Mouse (Mus musculus): Measurements from ENCODE around the gene Kcnip1. TPM values are rescaled to one million over a fixed set of nuclear protein-coding genes. Genes with fewer than 3 reads are reported as not detected.

Kcnip1 gene
- polyA plus RNA-seq, 1 experiment, result not detected

DNA sequence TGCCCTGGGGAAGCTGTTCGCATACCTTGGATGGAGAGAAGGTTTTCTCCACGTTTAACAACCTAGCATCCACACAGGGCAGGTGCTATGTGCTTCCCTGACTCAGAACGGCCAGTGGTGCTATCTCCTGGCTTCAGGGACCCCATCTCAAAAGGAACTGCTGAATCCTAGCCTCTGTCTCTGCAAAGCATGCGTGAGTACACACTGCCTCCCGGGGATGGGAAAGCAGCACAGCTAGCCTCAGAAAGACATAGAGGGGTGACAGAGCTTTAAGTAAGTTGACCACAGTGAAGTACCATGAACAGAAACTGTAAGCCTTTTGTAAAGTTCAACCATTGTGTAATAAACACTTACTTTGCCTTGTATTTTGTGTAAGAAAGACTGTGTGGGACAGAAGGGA, 544 bp upstream of the Kcnip1 start:
- no peaks in the 10 kb centered on the region for H3K36me3 ChIP-seq (ENCODE audit: control insufficient read depth, insufficient read depth, low read length)
- no peak overlapping the region for H3K27ac ChIP-seq (ENCODE audit: insufficient read depth, low read length)
- TF ChIP-seq CTCF (IDR thresholded peaks at IDR 0.05; ENCODE audit: extremely low read depth, insufficient read depth, insufficient read length, insufficient replicate concordance) (no peak), POLR2A (IDR thresholded peaks at IDR 0.05; ENCODE audit: low read depth, low read length) (no peak)
- no peaks in the 10 kb centered on the region for H3K27me3 ChIP-seq (ENCODE audit: control insufficient read depth, insufficient read depth, low read length)
- no peak for DNase-seq (ENCODE audit: low read depth in 1 of 2, low spot score in 2 of 2)
- no peaks in the 10 kb centered on the region for H3K4me1 ChIP-seq (ENCODE audit: control insufficient read depth, insufficient read depth, insufficient read length)
- no peak overlapping the region for H3K4me3 ChIP-seq (ENCODE audit: extremely low read depth, insufficient read depth, insufficient read length)
- WGBS, result 80% methylated on average over 5 of the region's 5 CpGs

DNA sequence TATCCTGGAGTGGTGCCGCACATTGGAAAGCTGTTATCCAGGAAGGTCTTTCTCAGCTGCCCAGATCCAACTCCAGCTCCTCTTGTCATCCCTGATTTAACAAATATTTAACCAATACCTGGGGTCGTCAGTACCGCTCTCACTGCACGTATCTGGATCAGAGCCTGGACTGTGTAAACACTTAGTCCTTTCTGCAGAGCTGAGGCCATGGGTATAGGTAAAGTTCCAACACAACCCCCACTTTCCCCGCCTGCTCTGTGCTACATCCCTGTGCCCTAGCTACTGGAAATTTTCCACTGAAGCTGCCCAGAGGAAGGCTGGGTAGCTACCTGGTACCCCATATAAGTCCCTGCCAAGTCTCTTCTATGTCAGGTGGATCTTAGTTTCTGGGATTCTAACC, 3.0 kb downstream of the Kcnip1 start:
- no peak overlapping the region for H3K4me3 ChIP-seq (ENCODE audit: extremely low read depth, insufficient read depth, insufficient read length)
- H3K27ac ChIP-seq (ENCODE audit: insufficient read depth, low read length), result no peak overlapping the region
- H3K27me3 ChIP-seq (ENCODE audit: control insufficient read depth, insufficient read depth, low read length), result no peaks in the 10 kb centered on the region
- TF ChIP-seq POLR2A (IDR thresholded peaks at IDR 0.05; ENCODE audit: low read depth, low read length), result no peak
- TF ChIP-seq CTCF (IDR thresholded peaks at IDR 0.05; ENCODE audit: extremely low read depth, insufficient read depth, insufficient read length, insufficient replicate concordance), result no peak
- WGBS, result 91% methylated on average over 5 of the region's 5 CpGs
- DNase-seq (ENCODE audit: low read depth in 1 of 2, low spot score in 2 of 2), result no peak
- no peaks in the 10 kb centered on the region for H3K36me3 ChIP-seq (ENCODE audit: control insufficient read depth, insufficient read depth, low read length)
- H3K4me1 ChIP-seq (ENCODE audit: control insufficient read depth, insufficient read depth, insufficient read length), result no peaks in the 10 kb centered on the region

- H3K4me3 ChIP-seq (ENCODE audit: extremely low read depth, insufficient read depth, insufficient read length), result no peak overlapping the region
- TF ChIP-seq CTCF (IDR thresholded peaks at IDR 0.05; ENCODE audit: extremely low read depth, insufficient read depth, insufficient read length, insufficient replicate concordance) (no peak), POLR2A (IDR thresholded peaks at IDR 0.05; ENCODE audit: low read depth, low read length) (no peak)
- WGBS, result 53% methylated on average over 2 of the region's 2 CpGs
Measured at GRCm38 (mm10) chr11:33986525-33986924, 6.4 kb downstream of the Kcnip1 start.

GRCm38 (mm10) chr11:33980146-33980545, 12.8 kb downstream of the Kcnip1 start:
- Histone ChIP-seq H3K27me3 (ENCODE audit: control insufficient read depth, insufficient read depth, low read length) (no peaks in the 10 kb centered on the region), H3K36me3 (ENCODE audit: control insufficient read depth, insufficient read depth, low read length) (no peaks in the 10 kb centered on the region), H3K27ac (ENCODE audit: insufficient read depth, low read length) (no peak overlapping the region), H3K4me1 (ENCODE audit: control insufficient read depth, insufficient read depth, insufficient read length) (no peaks in the 10 kb centered on the region), H3K4me3 (ENCODE audit: extremely low read depth, insufficient read depth, insufficient read length) (no peak overlapping the region)
- WGBS, result 81% methylated on average over 4 of the region's 4 CpGs
- no peak for DNase-seq (ENCODE audit: low read depth in 1 of 2, low spot score in 2 of 2)
- TF ChIP-seq POLR2A (IDR thresholded peaks at IDR 0.05; ENCODE audit: low read depth, low read length) (no peak), CTCF (IDR thresholded peaks at IDR 0.05; ENCODE audit: extremely low read depth, insufficient read depth, insufficient read length, insufficient replicate concordance) (no peak)

More at GRCm38 (mm10) chr11:33986525-33986924, 6.4 kb downstream of the Kcnip1 start:
- Histone ChIP-seq H3K36me3 (ENCODE audit: control insufficient read depth, insufficient read depth, low read length) (no peaks in the 10 kb centered on the region), H3K4me1 (ENCODE audit: control insufficient read depth, insufficient read depth, insufficient read length) (no peaks in the 10 kb centered on the region), H3K27ac (ENCODE audit: insufficient read depth, low read length) (no peak overlapping the region), H3K27me3 (ENCODE audit: control insufficient read depth, insufficient read depth, low read length) (no peaks in the 10 kb centered on the region)
- DNase-seq (ENCODE audit: low read depth in 1 of 2, low spot score in 2 of 2), result no peak

DNA sequence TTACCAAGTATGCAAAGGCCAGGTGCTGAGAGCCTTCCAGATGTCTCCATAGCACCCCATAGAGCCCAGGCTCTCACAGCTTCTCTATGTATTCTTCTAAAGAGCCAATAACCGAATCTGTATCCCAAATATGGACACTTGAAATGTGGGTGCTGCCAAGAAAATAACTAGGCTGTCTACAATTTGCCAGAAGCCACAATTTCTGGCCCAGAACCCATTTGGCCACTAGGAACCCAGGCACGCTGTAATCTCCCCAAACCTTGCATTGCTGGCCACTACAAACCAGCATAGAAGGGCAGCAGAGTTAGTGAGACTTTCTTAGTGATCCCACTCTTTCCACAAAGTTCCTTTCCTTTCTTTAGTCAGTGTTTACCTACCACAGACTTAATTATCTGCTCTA, 17.8 kb downstream of the Kcnip1 start:
- no peaks in the 10 kb centered on the region for H3K36me3 ChIP-seq (ENCODE audit: control insufficient read depth, insufficient read depth, low read length)
- H3K4me3 ChIP-seq (ENCODE audit: extremely low read depth, insufficient read depth, insufficient read length), result no peak overlapping the region
- DNase-seq (ENCODE audit: low read depth in 1 of 2, low spot score in 2 of 2), result no peak
- H3K27ac ChIP-seq (ENCODE audit: insufficient read depth, low read length), result no peak overlapping the region
- TF ChIP-seq POLR2A (IDR thresholded peaks at IDR 0.05; ENCODE audit: low read depth, low read length) (no peak), CTCF (IDR thresholded peaks at IDR 0.05; ENCODE audit: extremely low read depth, insufficient read depth, insufficient read length, insufficient replicate concordance) (no peak)
- no peaks in the 10 kb centered on the region for H3K27me3 ChIP-seq (ENCODE audit: control insufficient read depth, insufficient read depth, low read length)
- 84% methylated on average over 2 of the region's 2 CpGs for WGBS
- no peaks in the 10 kb centered on the region for H3K4me1 ChIP-seq (ENCODE audit: control insufficient read depth, insufficient read depth, insufficient read length)

DNA sequence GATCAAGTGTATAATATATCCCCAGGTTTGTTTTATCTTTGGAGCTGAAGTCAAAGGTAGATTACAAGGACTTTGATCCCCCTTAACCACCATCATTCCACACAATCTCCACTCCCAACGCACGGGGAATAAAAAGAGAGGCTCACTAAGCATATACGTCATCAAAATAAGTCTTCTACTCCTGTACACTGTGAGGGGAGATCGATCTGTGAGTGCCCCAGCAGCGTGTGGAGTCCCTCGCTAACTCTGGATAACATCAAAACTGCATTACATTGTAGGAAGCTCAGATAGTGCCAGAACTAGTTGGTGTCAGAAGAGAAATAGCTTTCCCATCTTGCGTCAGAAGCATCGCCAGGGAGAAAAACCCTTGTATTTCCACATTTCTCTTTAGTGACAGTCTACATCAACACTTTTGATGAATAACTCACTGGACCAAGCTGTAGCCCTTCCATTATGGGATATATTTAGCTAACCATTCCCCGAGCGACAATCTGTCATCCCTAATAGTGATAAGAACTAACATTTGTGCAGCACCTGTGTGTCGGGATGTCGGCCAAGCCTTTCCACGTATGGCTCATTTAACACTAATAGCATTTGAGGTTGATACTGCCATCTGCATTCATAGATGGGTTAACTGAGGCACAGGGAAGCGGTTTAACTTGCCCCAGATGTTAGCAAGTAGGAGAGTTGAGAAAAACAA, 18.5 kb downstream of the Kcnip1 start:
- Histone ChIP-seq H3K36me3 (ENCODE audit: control insufficient read depth, insufficient read depth, low read length) (no peaks in the 10 kb centered on the region), H3K4me3 (ENCODE audit: extremely low read depth, insufficient read depth, insufficient read length) (no peak overlapping the region), H3K4me1 (ENCODE audit: control insufficient read depth, insufficient read depth, insufficient read length) (no peaks in the 10 kb centered on the region), H3K27me3 (ENCODE audit: control insufficient read depth, insufficient read depth, low read length) (no peaks in the 10 kb centered on the region), H3K27ac (ENCODE audit: insufficient read depth, low read length) (no peak overlapping the region)
- WGBS, result 86% methylated on average over 14 of the region's 14 CpGs
- no peak for DNase-seq (ENCODE audit: low read depth in 1 of 2, low spot score in 2 of 2)
- TF ChIP-seq CTCF (IDR thresholded peaks at IDR 0.05; ENCODE audit: extremely low read depth, insufficient read depth, insufficient read length, insufficient replicate concordance) (no peak), POLR2A (IDR thresholded peaks at IDR 0.05; ENCODE audit: low read depth, low read length) (no peak)

- Histone ChIP-seq H3K36me3 (ENCODE audit: control insufficient read depth, insufficient read depth, low read length) (no peaks in the 10 kb centered on the region), H3K4me3 (ENCODE audit: extremely low read depth, insufficient read depth, insufficient read length) (no peak overlapping the region), H3K4me1 (ENCODE audit: control insufficient read depth, insufficient read depth, insufficient read length) (no peaks in the 10 kb centered on the region), H3K27ac (ENCODE audit: insufficient read depth, low read length) (no peak overlapping the region), H3K27me3 (ENCODE audit: control insufficient read depth, insufficient read depth, low read length) (no peaks in the 10 kb centered on the region)
- no peak for DNase-seq (ENCODE audit: low read depth in 1 of 2, low spot score in 2 of 2)
- no peak for TF ChIP-seq POLR2A (IDR thresholded peaks at IDR 0.05; ENCODE audit: low read depth, low read length)
- TF ChIP-seq CTCF (IDR thresholded peaks at IDR 0.05; ENCODE audit: extremely low read depth, insufficient read depth, insufficient read length, insufficient replicate concordance), result no peak
- 88% methylated on average over 7 of the region's 7 CpGs for WGBS
Measured at GRCm38 (mm10) chr11:33972114-33972513, 20.8 kb downstream of the Kcnip1 start.
